Comparison of ENCODE assay signal across 8 mouse cellular contexts in genomic region chr16:96191531-96192506, GRCm38 (mm10). TPM values are rescaled to one million over a fixed set of nuclear protein-coding genes. Genes with fewer than 3 reads are reported as not detected.
DNase-seq lines count a peak whose midpoint lies in the region; ATAC-seq and TF ChIP-seq lines count a peak whose summit lies in the region.

Gene Lca5l, minus strand, starts transcription at chr16:96192271.

- H3K9me3 ChIP-seq in kidney, embryonic 14.5 days (ENCODE audit: control insufficient read depth, low read length): no peaks in the 10 kb centered on the region
- H3K9me3 ChIP-seq in limb, embryonic 15.5 days: no peaks in the 10 kb centered on the region

- TF ChIP-seq CTCF in bone marrow macrophage, adult 2 months (IDR thresholded peaks at IDR 0.05; ENCODE audit: low read depth, low read length): no peak
- TF ChIP-seq CTCF in embryonic fibroblast, embryonic 13.5 days (IDR thresholded peaks at IDR 0.05; ENCODE audit: borderline replicate concordance, insufficient read depth, low read length): no peak

- H3K4me3 ChIP-seq in bone marrow macrophage, adult 2 months (ENCODE audit: insufficient read depth, low read length): peak within 1 kb of the TSS; percentile 85
- H3K4me3 ChIP-seq in embryonic fibroblast, embryonic 13.5 days (ENCODE audit: insufficient read depth, low read length): peak within 1 kb of the TSS; percentile 78
- H3K4me3 ChIP-seq in kidney, embryonic 14.5 days (ENCODE audit: low read length): peak within 1 kb of the TSS; percentile 93
- H3K4me3 ChIP-seq in limb, embryonic 15.5 days: peak within 1 kb of the TSS; percentile 70

- H3K27ac ChIP-seq in bone marrow macrophage, adult 2 months (ENCODE audit: insufficient read depth, low read depth, low read length): peak within 1 kb of the TSS; percentile 46
- no peak within 1 kb of the TSS; the same call in 1 of the 2 replicates for H3K27ac ChIP-seq in embryonic fibroblast, embryonic 13.5 days (ENCODE audit: insufficient read depth, low read length)
- 0 out of 2 replicates have a peak within 1 kb of the TSS, but pooled peaks have one; percentile 55 for H3K27ac ChIP-seq in kidney, embryonic 14.5 days (ENCODE audit: low read depth, low read length)
- H3K27ac ChIP-seq in limb, embryonic 15.5 days: peak within 1 kb of the TSS; percentile 78

- 0 out of 2 replicates have a peak, but pooled peaks have one; percentile 29 for TF ChIP-seq POLR2A in bone marrow macrophage, adult 2 months (IDR thresholded peaks at IDR 0.05; ENCODE audit: borderline replicate concordance, low read depth, low read length)
- peak; percentile 87 for TF ChIP-seq POLR2A in embryonic fibroblast, embryonic 13.5 days (IDR thresholded peaks at IDR 0.05; ENCODE audit: low read depth, low read length)

- H3K4me2 ChIP-seq in kidney, embryonic 14.5 days (replicated peaks; ENCODE audit: low read depth, low read length): peak within 1 kb of the TSS; percentile 83
- peak within 1 kb of the TSS; percentile 86 for H3K4me2 ChIP-seq in limb, embryonic 15.5 days

- H3K27me3 ChIP-seq in kidney, embryonic 14.5 days (ENCODE audit: control insufficient read depth, insufficient read depth, low read length): no peaks in the 10 kb centered on the region
- no peaks in the 10 kb centered on the region for H3K27me3 ChIP-seq in limb, embryonic 15.5 days

- H3K4me1 ChIP-seq in bone marrow macrophage, adult 2 months (ENCODE audit: control insufficient read depth, insufficient read depth, low read length): peaks cover 7% of the 10 kb centered on the region; the same call in 1 of the 2 replicates
- H3K4me1 ChIP-seq in embryonic fibroblast, embryonic 13.5 days (ENCODE audit: control insufficient read depth, insufficient read depth, low read length): no peaks in the 10 kb centered on the region
- no peaks in the 10 kb centered on the region for H3K4me1 ChIP-seq in kidney, embryonic 14.5 days (ENCODE audit: control insufficient read depth, insufficient read depth, low read length)
- peaks cover 5% of the 10 kb centered on the region; the same call in 1 of the 2 replicates for H3K4me1 ChIP-seq in limb, embryonic 15.5 days

- ATAC-seq in kidney, embryonic 14.5 days (ENCODE audit: low FRiP score, low TSS enrichment): peak; percentile 98
- peak; percentile 92 for ATAC-seq in limb, embryonic 15.5 days (ENCODE audit: insufficient number of reproducible peaks, low FRiP score, low TSS enrichment, low read depth)

- H3K9ac ChIP-seq in kidney, embryonic 14.5 days (ENCODE audit: low read depth, low read length): peak within 1 kb of the TSS; percentile 69
- peak within 1 kb of the TSS; percentile 65 for H3K9ac ChIP-seq in limb, embryonic 15.5 days

- H3K36me3 ChIP-seq in kidney, embryonic 14.5 days (ENCODE audit: control insufficient read depth, insufficient read depth, low read length): no peaks in the 10 kb centered on the region
- H3K36me3 ChIP-seq in limb, embryonic 15.5 days: no peaks in the 10 kb centered on the region

- WGBS in kidney, embryonic 14.5 days: under 1% methylated on average over 73 of the region's 77 CpGs
- 1% methylated on average over 77 of the region's 77 CpGs for WGBS in limb, embryonic 15.5 days

- DNase-seq in A20 (ENCODE audit: low read depth, low spot score): peak; percentile 97
- peak; percentile 99 for DNase-seq in heart, adult 9 months (ENCODE audit: low spot score in 2 of 2)
- peak; percentile 83 to 87 for DNase-seq in monocyte, adult 2 months (ENCODE audit: low read depth in 1 of 2, low spot score in 2 of 2)
- DNase-seq in spleen, postnatal 36 days (ENCODE audit: low spot score in 2 of 2): peak; percentile 90 to 91

RNA-seq across cellular contexts. Expression of gene Lca5l, which starts in this region (rescaled TPM):
- polyA plus RNA-seq in bone marrow macrophage, adult 2 months (2012; ENCODE audit: insufficient read depth, insufficient read length, missing spikeins): 0.39 TPM in 1 of 2 replicates, not detected in the other
- 1.1 and 1.4 TPM in 2 replicates for polyA plus RNA-seq in embryonic fibroblast, embryonic 13.5 days (2011; ENCODE audit: insufficient read length, low read depth, missing spikeins)
- 1.5 TPM in 2 replicates for polyA plus RNA-seq in kidney, embryonic 14.5 days (2014; fragmentation: Nextera tagmentation; extraction: Ambion mirVana)
- polyA plus RNA-seq in limb, embryonic 15.5 days (2015; fragmentation: Nextera tagmentation; extraction: Ambion mirVana): 1.2 and 1.6 TPM in 2 replicates
